Mouse (Mus musculus): ENCODE data around the gene Sympk. TPM values are rescaled to one million over a fixed set of nuclear protein-coding genes. Genes with fewer than 3 reads are reported as not detected.
"Not testable (repeated sequence)": the region's sequence is repeated elsewhere in the genome, so short reads cannot be mapped to it uniquely, and the experiment has no call there.

The Sympk gene
- polyA plus RNA-seq, 1 experiment from 2014 or later: 29.4 TPM

GRCm38 (mm10) chr7:19065896-19066295 is 41.7 kb downstream of the Sympk start:
- Histone ChIP-seq H3K36me3 (ENCODE audit: control insufficient read depth, insufficient read depth, low read length) (no peaks in the 10 kb centered on the region), H3K9ac (ENCODE audit: low read depth, low read length) (no peak overlapping the region), H3K4me3 (ENCODE audit: low read depth, low read length) (no peak overlapping the region), H3K4me2 (replicated peaks; ENCODE audit: low read depth, low read length) (no peak overlapping the region), H3K27ac (ENCODE audit: low read depth, low read length) (no peak overlapping the region), H3K9me3 (ENCODE audit: control insufficient read depth, low read length) (no peaks in the 10 kb centered on the region), H3K27me3 (ENCODE audit: control insufficient read depth, insufficient read depth, low read length) (peaks cover 25% of the 10 kb centered on the region), H3K4me1 (replicated peaks; ENCODE audit: control insufficient read depth, insufficient read depth, low read length) (no peaks in the 10 kb centered on the region)
- WGBS: 53% methylated on average over 8 of the region's 13 CpGs
- DNase-seq (ENCODE audit: low spot score): no peak
- ATAC-seq (ENCODE audit: low FRiP score): no peak

GRCm38 (mm10) chr7:19067063-19067462 is 42.9 kb downstream of the Sympk start:
- Histone ChIP-seq H3K27ac (ENCODE audit: low read depth, low read length) (no peak overlapping the region), H3K27me3 (ENCODE audit: control insufficient read depth, insufficient read depth, low read length) (peaks cover 25% of the 10 kb centered on the region), H3K4me3 (ENCODE audit: low read depth, low read length) (no peak overlapping the region), H3K4me1 (replicated peaks; ENCODE audit: control insufficient read depth, insufficient read depth, low read length) (no peaks in the 10 kb centered on the region), H3K9me3 (ENCODE audit: control insufficient read depth, low read length) (no peaks in the 10 kb centered on the region), H3K36me3 (ENCODE audit: control insufficient read depth, insufficient read depth, low read length) (no peaks in the 10 kb centered on the region), H3K9ac (ENCODE audit: low read depth, low read length) (no peak overlapping the region), H3K4me2 (replicated peaks; ENCODE audit: low read depth, low read length) (no peak overlapping the region)
- DNase-seq (ENCODE audit: low spot score): no peak
- WGBS: 49% methylated on average over 14 of the region's 14 CpGs
- ATAC-seq (ENCODE audit: low FRiP score): no peak

- 68% methylated on average over 13 of the region's 14 CpGs for whole genome bisulfite sequencing
- Histone ChIP-seq H3K9me3 (ENCODE audit: control insufficient read depth, low read length) (no peaks in the 10 kb centered on the region), H3K4me3 (ENCODE audit: low read depth, low read length) (no peak overlapping the region), H3K4me2 (replicated peaks; ENCODE audit: low read depth, low read length) (no peak overlapping the region), H3K27ac (ENCODE audit: low read depth, low read length) (no peak overlapping the region), H3K27me3 (ENCODE audit: control insufficient read depth, insufficient read depth, low read length) (peaks cover 25% of the 10 kb centered on the region), H3K9ac (ENCODE audit: low read depth, low read length) (no peak overlapping the region), H3K4me1 (replicated peaks; ENCODE audit: control insufficient read depth, insufficient read depth, low read length) (no peaks in the 10 kb centered on the region), H3K36me3 (ENCODE audit: control insufficient read depth, insufficient read depth, low read length) (no peaks in the 10 kb centered on the region)
- ATAC-seq (ENCODE audit: low FRiP score) (no peak), DNase-seq (ENCODE audit: low spot score) (no peak)
These were observed 43.8 kb downstream of the Sympk start for GRCm38 (mm10) chr7:19067935-19068334.

DNA sequence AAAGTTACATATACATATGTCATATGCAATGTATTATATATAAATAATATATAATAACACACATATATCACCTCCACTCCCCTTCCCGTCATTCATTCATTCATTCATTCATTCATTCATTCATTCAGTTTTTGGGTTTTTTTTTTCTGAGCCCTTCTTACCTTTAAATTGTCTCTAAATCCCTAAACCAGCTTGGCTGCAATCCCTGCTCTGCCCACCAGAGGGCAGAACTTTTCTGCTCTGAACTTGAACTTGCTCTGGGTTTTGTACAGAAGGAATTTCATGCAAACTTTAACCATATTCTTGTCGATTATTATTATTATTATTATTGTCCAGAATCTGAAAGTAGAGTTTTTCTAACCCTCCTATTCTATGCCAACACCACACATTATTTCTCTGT is 44.5 kb downstream of the Sympk start:
- H3K4me2 ChIP-seq (replicated peaks; ENCODE audit: low read depth, low read length): no peak overlapping the region
- H3K27ac ChIP-seq (ENCODE audit: low read depth, low read length): no peak overlapping the region
- H3K36me3 ChIP-seq (ENCODE audit: control insufficient read depth, insufficient read depth, low read length): no peaks in the 10 kb centered on the region
- no peak overlapping the region for H3K4me3 ChIP-seq (ENCODE audit: low read depth, low read length)
- no peak overlapping the region for H3K9ac ChIP-seq (ENCODE audit: low read depth, low read length)
- H3K4me1 ChIP-seq (replicated peaks; ENCODE audit: control insufficient read depth, insufficient read depth, low read length): no peaks in the 10 kb centered on the region
- H3K27me3 ChIP-seq (ENCODE audit: control insufficient read depth, insufficient read depth, low read length): peaks cover 25% of the 10 kb centered on the region
- no peaks in the 10 kb centered on the region for H3K9me3 ChIP-seq (ENCODE audit: control insufficient read depth, low read length)
- WGBS: 6% methylated on average over 2 of the region's 2 CpGs
- ATAC-seq (ENCODE audit: low FRiP score): no peak
- DNase-seq (ENCODE audit: low spot score): peak; percentile 88

GRCm38 (mm10) chr7:19069500-19069899 is 45.3 kb downstream of the Sympk start:
- DNase-seq (ENCODE audit: low spot score): no peak
- no peak overlapping the region for H3K9ac ChIP-seq (ENCODE audit: low read depth, low read length)
- ATAC-seq (ENCODE audit: low FRiP score): no peak
- peaks cover 23% of the 10 kb centered on the region for H3K27me3 ChIP-seq (ENCODE audit: control insufficient read depth, insufficient read depth, low read length)
- no peaks in the 10 kb centered on the region for H3K9me3 ChIP-seq (ENCODE audit: control insufficient read depth, low read length)
- H3K4me2 ChIP-seq (replicated peaks; ENCODE audit: low read depth, low read length): no peak overlapping the region
- no peaks in the 10 kb centered on the region for H3K36me3 ChIP-seq (ENCODE audit: control insufficient read depth, insufficient read depth, low read length)
- H3K4me3 ChIP-seq (ENCODE audit: low read depth, low read length): no peak overlapping the region
- no peak overlapping the region for H3K27ac ChIP-seq (ENCODE audit: low read depth, low read length)
- WGBS: 52% methylated on average over 3 of the region's 3 CpGs
- no peaks in the 10 kb centered on the region for H3K4me1 ChIP-seq (replicated peaks; ENCODE audit: control insufficient read depth, insufficient read depth, low read length)

DNA sequence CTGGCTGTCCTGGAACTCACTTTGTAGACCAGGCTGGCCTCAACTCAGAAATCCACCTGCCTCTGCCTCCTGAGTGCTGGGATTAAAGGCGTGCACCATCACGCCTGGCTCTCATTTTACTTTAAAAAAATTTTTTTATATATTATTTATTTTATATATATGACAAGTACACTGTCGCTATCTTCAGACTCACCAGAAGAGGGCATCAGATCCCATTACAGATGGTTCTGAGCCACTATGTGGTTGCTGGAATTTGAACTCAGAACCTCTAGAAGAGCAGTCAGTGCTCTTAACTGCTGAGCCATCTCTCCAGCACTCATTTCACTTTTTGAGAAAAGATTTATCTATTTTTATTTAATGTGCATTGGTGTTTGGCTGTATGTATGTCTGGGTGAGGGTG is 46.8 kb downstream of the Sympk start:
- H3K4me1 ChIP-seq (replicated peaks; ENCODE audit: control insufficient read depth, insufficient read depth, low read length); ATAC-seq (ENCODE audit: low FRiP score); H3K27ac ChIP-seq (ENCODE audit: low read depth, low read length); H3K4me2 ChIP-seq (replicated peaks; ENCODE audit: low read depth, low read length); H3K4me3 ChIP-seq (ENCODE audit: low read depth, low read length); H3K27me3 ChIP-seq (ENCODE audit: control insufficient read depth, insufficient read depth, low read length); H3K36me3 ChIP-seq (ENCODE audit: control insufficient read depth, insufficient read depth, low read length); DNase-seq (ENCODE audit: low spot score); H3K9me3 ChIP-seq (ENCODE audit: control insufficient read depth, low read length); H3K9ac ChIP-seq (ENCODE audit: low read depth, low read length): not testable (repeated sequence)
- WGBS: 60% methylated on average over 3 of the region's 3 CpGs

- 82% methylated on average over 9 of the region's 9 CpGs for WGBS
- H3K9me3 ChIP-seq (ENCODE audit: control insufficient read depth, low read length): no peaks in the 10 kb centered on the region
- no peaks in the 10 kb centered on the region for H3K27me3 ChIP-seq (ENCODE audit: control insufficient read depth, insufficient read depth, low read length)
- H3K4me2 ChIP-seq (replicated peaks; ENCODE audit: low read depth, low read length): no peak overlapping the region
- no peak overlapping the region for H3K9ac ChIP-seq (ENCODE audit: low read depth, low read length)
- peaks cover 11% of the 10 kb centered on the region for H3K4me1 ChIP-seq (replicated peaks; ENCODE audit: control insufficient read depth, insufficient read depth, low read length)
- H3K27ac ChIP-seq (ENCODE audit: low read depth, low read length): no peak overlapping the region
- no peak for ATAC-seq (ENCODE audit: low FRiP score)
- no peak overlapping the region for H3K4me3 ChIP-seq (ENCODE audit: low read depth, low read length)
- no peak for DNase-seq (ENCODE audit: low spot score)
- peaks cover 3% of the 10 kb centered on the region; the same call in 1 of the 2 replicates for H3K36me3 ChIP-seq (ENCODE audit: control insufficient read depth, insufficient read depth, low read length)
These were observed 49.3 kb downstream of the Sympk start for GRCm38 (mm10) chr7:19073504-19073903.

GRCm38 (mm10) chr7:19074494-19074893 is 50.3 kb downstream of the Sympk start:
- 93% methylated on average over 6 of the region's 6 CpGs for WGBS
- Histone ChIP-seq H3K4me2 (replicated peaks; ENCODE audit: low read depth, low read length) (no peak overlapping the region), H3K27me3 (ENCODE audit: control insufficient read depth, insufficient read depth, low read length) (no peaks in the 10 kb centered on the region), H3K9ac (ENCODE audit: low read depth, low read length) (no peak overlapping the region), H3K4me1 (replicated peaks; ENCODE audit: control insufficient read depth, insufficient read depth, low read length) (peaks cover 11% of the 10 kb centered on the region), H3K9me3 (ENCODE audit: control insufficient read depth, low read length) (no peaks in the 10 kb centered on the region), H3K27ac (ENCODE audit: low read depth, low read length) (no peak overlapping the region), H3K36me3 (ENCODE audit: control insufficient read depth, insufficient read depth, low read length) (peaks cover 8% of the 10 kb centered on the region; the same call in 1 of the 2 replicates), H3K4me3 (ENCODE audit: low read depth, low read length) (no peak overlapping the region)
- ATAC-seq (ENCODE audit: low FRiP score): no peak
- no peak for DNase-seq (ENCODE audit: low spot score)

GRCm38 (mm10) chr7:19075231-19075630 is 51.1 kb downstream of the Sympk start:
- Histone ChIP-seq H3K27me3 (ENCODE audit: control insufficient read depth, insufficient read depth, low read length) (no peaks in the 10 kb centered on the region), H3K4me1 (replicated peaks; ENCODE audit: control insufficient read depth, insufficient read depth, low read length) (peaks cover 11% of the 10 kb centered on the region), H3K4me3 (ENCODE audit: low read depth, low read length) (peak overlapping the region; percentile 22), H3K36me3 (ENCODE audit: control insufficient read depth, insufficient read depth, low read length) (peaks cover 14% of the 10 kb centered on the region), H3K9ac (ENCODE audit: low read depth, low read length) (no peak overlapping the region), H3K27ac (ENCODE audit: low read depth, low read length) (peak overlapping the region; percentile 30; the same call in 1 of the 2 replicates), H3K4me2 (replicated peaks; ENCODE audit: low read depth, low read length) (peak overlapping the region; percentile 38), H3K9me3 (ENCODE audit: control insufficient read depth, low read length) (no peaks in the 10 kb centered on the region)
- ATAC-seq (ENCODE audit: low FRiP score): 0 out of 2 replicates have a peak, but pooled peaks have one; percentile 6
- DNase-seq (ENCODE audit: low spot score): no peak
- WGBS: 59% methylated on average over 5 of the region's 5 CpGs

Data from hindbrain, embryonic 11.5 days (tissue).